Mouse (Mus musculus) MN1 (cell line): ENCODE results near the gene 9130019O22Rik.
A peak's percentile ranks its signal among the peaks of the same experiment; 100 is the strongest.
"Not testable (repeated sequence)": the region's sequence is repeated elsewhere in the genome, so short reads cannot be mapped to it uniquely, and the experiment has no call there.

Experiments used
- DNase-seq: peaks from one replicate; pipeline ENCODE4 v3.0.0-alpha.2; 2016; ENCODE audit warnings: low spot score

9130019O22Rik gene

DNA sequence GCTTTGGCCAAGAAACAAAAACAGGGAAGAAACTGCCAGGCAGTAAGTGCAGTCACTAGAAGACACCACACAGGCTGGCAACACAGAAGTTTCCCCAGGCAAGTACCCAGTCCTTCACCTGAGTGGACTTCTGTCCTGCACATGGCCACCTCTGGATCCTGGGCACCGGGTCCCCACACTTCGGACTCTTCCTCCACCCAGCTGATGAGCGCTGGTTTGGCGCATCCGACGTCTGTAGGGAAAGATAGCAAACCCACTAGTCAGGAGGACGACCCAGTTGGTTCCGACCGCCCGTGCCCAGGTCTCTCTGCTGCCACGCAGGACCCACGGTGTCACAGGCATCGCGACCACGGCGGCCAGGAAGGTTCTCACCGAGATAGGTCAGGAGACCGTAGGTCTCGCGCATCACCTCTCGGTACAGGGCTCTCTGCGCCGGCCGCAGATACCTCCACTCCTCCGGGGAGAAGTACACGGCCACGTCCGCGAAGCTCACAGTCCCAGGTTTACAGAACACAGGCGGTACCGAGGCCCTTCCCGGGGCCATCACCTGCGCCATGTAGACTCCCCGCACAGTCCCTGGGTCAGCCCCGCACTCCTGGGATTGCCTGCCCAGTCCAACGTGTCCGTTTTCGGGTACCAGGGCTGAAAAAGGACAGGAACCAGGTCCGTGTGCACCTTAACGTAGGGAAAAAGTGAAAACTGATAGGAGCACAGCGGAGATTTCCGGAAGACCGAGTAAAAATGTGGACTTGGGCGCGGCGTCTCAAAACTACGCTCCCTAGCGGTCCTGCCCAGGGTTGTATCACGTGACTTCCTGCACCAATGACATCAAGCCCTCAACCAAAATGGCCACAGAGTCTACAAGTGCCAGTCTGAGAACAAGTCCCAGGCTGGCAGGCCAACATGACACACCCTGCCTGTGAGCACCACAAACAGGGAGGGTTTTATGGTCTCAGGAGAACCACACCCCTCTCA, 11.4 kb downstream of the 9130019O22Rik start, which contains the start of gene Zfp747:
Gene Zfp747 (minus strand): TSS at position 780 of the 975 bp plus-strand sequence.
- DNase-seq: peak; percentile 94

GRCm38 (mm10) chr7:127371870-127372269, 15.1 kb downstream of the 9130019O22Rik start:
- not testable (repeated sequence) for DNase-seq

DNA sequence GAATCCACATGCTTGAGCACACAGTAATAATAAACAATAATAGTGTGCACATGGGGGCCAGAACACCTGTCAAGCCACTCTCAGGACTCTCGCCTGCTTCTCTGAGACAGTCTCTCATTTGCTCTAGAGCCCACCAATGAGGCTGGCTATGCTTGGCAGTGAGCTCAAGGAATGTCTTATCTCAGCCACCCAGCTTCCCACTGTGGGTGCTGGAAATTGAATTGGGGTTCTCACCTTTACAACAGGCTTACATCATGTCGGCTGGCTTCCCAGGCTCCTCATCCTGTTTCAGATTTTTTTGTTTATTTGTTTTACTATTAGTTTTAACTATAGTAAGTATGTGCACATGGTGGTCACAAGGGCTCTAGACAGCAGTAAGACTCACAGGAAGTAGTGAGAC, 15.8 kb downstream of the 9130019O22Rik start:
- DNase-seq: no peak

GRCm38 (mm10) chr7:127366249-127366648, 20.7 kb downstream of the 9130019O22Rik start:
- no peak for DNase-seq

DNA sequence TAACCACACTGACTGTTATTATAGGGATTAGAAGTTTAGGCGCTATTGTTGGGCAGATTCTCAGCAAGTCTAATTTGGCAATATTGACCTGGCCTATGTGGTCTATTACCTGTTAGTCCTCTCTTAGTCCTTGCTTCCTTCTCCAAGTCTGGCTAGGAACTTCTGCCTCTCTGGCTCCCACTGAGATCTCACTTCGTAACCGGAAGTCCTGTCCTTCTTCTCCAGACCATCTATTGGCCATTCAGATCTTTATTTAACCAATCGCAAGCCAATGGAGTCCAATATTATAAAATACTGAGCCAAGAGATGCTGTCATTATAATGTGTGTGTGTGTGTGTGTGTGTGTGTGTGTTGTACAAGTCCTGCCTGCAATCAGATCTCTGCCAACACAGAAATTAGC, 22.8 kb downstream of the 9130019O22Rik start:
- DNase-seq: no peak

GRCm38 (mm10) chr7:127363475-127363921, 23.5 kb downstream of the 9130019O22Rik start:
- peak; percentile 49 for DNase-seq

GRCm38 (mm10) chr7:127362418-127362817, 24.5 kb downstream of the 9130019O22Rik start:
- DNase-seq: peak; percentile 82

DNA sequence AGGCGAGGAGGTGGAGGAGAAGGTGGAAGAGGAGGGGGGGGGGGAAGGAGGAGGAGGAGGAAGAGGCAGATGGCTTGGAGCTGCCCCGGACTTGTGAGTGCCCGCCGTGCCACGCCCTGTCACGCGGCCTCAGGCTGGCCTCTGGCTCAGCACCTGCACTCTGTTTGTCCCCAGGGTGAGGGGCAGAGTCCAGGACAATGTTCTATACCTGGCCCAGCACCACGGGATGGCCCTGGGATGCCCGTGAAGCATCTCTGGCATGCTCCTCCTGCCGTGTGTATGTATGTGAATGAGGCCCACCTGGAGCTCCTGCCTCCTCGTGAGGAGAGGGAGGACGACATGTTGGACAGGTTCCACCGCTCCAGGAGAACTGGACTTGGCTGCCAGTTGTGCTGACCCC, 25.5 kb downstream of the 9130019O22Rik start:
- no peak for DNase-seq

DNA sequence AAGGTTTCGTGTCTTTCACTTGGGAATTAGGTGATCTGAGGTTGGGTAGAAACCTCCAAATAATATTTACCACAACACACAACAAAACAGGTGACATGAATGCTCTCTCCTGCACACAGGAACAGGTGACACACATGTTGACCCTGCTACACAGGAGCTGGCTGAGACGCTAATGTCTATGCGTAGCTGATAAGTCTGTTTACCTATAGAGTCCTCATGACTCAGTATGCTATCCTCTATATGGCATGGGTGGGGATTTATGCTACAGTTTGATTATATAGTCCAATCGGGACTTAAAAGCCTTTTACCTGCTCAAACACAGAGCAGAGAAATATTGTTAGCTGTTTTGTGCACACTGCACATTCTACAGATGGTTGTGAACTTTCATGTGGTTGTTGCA, 26.7 kb downstream of the 9130019O22Rik start:
- DNase-seq: no peak

DNA sequence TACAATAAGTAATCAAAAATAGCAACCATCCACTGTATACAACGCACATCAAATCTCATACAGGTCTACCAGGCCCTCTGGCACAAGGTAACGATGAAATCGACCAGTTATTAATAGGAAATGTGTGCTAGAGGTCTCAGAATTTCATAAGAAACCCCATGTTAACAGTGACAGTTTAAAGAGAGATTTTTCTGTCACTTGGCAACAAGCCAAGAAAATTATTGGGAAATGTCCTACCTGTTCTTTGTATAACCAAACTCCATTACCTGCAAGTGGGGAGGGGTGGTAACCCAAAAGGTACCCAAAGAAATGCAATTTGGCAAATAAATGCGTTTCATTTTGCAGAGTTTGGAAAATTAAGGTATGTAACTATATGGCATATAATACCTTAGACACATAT, 28.5 kb downstream of the 9130019O22Rik start:
- DNase-seq: no peak

- no peak for DNase-seq
Measured at GRCm38 (mm10) chr7:127357871-127358270, 29.1 kb downstream of the 9130019O22Rik start.

GRCm38 (mm10) chr7:127355796-127356195, 31.2 kb downstream of the 9130019O22Rik start:
- DNase-seq: no peak

DNA sequence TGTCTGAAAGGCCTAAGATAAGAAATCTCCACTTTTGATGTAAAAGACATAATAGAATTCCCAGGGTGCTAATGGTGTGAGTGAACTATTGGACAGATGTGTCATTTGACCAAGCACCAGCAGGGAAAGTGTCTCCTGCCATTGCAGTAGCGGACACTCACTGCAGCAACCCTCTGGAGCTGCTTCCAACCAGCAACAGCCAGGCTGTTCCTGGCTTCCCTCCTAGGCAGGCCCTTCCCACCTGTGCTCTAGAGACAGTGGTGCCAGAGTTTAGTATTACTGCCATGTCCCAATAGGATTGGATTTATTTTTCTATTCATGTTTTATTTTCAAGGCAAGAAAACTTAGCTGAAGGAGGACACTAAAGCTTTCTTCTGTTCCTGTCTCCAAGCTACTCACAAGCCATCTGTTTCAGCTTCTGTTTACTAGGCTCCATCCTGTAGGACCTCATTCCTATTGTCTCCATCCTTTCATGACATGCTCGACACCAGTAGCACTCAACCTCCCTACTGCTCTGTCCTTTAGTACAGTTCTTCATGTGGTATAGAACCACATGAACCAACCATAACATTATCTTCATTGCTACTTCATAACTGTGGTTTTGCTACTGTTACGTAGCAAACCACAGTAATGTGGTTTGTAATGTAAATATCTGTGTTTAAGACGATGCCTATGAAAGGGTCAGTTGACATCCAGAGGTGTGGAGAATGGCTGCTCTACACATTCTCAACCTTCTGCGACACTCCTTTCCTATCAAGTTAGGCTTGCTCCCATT, 35.5 kb downstream of the 9130019O22Rik start:
- no peak for DNase-seq

DNA sequence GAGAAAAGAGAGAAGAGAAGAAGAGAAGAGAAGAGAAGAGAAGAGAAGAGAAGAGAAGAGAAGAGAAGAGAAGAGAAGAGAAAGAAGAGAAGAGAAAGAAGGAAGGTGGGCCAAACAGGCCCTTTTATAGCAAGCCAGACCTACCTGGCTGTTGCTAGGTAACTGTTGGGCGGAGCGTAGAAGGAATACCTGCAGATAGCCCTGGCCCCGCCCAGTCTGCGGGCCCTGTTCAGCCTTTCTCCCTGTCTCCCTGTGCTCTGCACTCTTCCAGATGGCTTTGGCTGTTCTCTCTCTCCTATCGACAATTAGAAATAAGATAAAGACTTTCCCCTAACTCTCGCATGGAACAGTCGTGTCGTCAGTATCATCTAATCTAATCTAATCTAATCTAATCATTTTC, 40.3 kb downstream of the 9130019O22Rik start:
- no peak for DNase-seq

DNA sequence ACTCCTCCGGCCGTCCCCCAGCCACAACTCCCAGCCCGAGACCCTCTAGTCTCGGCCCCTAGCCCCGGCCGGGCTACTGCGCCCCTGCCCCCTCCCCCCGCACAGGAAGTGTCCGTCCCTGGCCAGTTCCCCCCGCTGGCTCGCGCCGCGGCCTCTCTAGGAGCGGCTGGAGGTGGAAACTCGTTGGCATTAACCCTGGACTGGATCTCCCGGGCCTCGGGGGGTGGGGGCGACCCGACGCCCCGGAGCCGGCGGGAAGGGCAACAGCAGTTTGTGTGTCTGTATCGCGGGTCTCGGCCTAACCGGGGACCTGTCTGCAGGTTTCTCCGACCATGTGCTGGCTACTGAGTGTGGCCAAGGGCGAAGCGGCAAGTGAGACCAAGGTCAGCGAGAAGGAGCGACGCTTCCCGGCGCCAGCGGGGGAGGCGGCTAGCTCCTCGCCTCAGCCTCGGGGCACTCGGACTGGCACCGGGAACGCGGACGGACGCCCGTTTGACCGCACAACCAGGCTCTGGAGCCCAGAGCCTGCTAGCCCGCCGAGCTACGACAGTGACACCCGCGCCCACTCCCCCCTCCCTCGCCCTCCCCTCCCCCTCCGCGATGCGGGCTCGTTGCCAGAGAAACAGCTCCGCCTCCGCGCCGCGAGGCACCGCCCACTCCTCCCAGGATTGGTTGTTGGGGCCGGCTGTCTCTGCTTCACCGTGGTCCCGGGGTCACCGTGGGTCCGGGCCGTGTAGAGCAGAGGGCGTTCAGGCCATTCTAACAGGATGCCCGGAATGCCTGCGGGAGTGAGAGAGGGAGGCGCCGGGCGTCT, 41.2 kb downstream of the 9130019O22Rik start, which contains the start of gene Zfp768:
Gene Zfp768 (minus strand): TSS at position 78 of the 814 bp plus-strand sequence.
- DNase-seq: peak; percentile 92

DNA sequence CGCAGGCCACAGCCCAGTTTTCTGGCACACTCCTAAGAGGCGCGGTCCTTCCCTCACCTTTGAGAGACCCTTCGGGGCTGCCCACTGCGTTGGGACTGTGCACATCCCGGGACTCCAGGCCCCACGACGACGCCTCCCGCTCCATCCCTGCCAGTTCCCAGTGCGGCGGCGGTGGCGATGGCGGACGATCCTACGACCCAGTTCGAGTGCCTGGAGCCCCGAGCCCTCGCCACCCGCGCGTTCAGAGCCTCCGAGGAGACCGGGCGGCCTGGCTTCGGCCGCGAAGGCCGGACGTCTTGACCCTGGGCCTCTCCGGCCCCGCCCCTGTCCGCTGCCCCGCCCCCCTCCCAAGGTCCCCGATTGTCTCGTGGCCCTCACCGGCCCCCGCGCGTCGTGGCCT, 41.9 kb downstream of the 9130019O22Rik start:
- peak; percentile 72 for DNase-seq

DNA sequence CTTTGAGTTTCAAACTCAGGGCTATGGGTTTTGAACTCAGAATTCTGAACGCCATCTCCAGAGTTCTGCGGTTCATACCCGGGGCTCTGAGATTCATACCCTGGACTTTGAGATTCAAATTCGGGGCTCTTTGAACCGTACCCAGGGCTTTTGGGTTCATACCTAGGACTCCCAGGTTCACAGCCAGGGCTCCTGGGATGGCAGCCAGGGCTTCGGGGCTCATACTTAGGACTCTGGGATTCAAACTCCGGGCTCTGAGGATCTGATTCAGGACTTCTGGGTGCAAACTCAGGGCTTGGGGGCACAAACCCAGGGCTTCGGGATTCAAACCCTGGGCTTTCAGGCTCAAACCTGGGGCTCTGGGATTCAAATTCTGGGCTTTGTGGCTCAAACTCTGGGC, 42.6 kb downstream of the 9130019O22Rik start:
- DNase-seq: no peak

DNA sequence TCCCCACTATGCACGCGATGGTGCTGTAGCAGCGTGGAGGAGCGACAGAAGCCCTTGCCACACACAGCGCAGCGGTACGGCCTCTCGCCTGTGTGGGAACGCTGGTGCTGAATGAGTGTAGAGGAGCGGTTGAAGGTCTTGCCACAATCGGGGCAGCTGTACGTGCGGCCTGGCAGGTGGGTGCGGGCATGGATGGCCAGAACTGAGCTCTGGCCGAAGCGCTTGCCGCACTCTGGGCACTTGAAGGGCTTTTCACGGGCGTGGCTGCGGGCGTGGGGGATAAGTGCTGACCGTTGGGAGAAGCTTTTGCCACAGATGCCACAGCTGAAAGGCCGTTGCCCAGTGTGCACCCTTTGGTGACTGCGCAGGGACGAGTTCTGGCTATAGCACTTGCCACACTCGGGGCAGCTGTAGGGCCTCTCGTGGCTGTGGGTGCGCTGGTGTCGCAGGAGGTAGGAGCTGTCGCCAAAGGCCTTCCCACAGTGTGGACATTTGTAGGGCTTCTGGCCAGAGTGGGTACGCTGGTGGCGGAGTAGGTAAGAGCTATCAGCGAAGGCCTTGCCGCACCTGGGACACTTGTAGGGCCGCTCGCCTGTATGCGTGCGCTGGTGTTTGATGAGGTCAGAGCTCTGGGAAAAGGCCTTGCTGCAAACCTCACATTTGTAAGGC, 43.5 kb downstream of the 9130019O22Rik start:
- no peak for DNase-seq

DNA sequence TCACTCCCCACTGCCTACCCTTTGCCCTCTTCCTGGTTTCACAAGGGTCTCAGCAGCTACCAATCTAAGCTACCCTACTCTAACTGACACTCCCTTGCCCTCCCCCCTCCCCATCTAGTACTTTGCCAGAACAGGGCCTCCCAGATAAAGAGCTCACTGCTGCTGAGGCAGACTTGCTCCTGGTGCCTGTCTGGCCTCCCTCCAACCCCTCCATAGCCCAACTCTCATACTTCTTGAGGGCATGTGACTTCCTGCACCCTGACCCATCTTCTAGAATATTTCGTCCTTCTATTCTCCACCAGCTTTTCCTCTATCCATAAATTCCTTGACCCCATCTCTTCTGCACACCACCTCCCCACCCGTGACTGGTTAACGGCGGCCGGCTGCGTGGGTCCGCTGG, 44.1 kb downstream of the 9130019O22Rik start:
- DNase-seq: no peak

GRCm38 (mm10) chr7:127342332-127342731, 44.6 kb downstream of the 9130019O22Rik start:
- peak; percentile 33 for DNase-seq

DNA sequence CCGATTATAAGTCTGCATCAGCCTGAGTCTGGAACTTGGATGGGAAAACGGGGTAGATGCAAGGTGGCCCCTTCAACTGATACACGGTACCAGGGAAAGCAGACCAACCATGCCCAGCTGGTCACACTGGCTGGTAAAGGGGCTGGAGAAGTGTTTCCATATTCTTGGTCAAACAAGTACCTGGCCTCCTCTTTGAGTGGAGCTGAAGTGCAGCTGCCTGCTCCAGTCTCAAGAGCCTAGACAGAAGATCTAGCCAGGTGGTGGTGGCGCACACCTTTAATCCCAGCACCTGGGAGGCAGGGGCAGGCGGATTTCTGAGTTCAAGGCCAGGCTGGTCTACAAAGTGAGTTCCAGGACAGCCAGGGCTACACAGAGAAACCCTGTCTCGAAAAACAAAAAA, 45.1 kb downstream of the 9130019O22Rik start:
- not testable (repeated sequence) for DNase-seq
